Mouse (Mus musculus) cerebellum, adult 2 months (tissue): ENCODE data around the gene Ppp6r3. TPM values are rescaled to one million over a fixed set of nuclear protein-coding genes. Genes with fewer than 3 reads are reported as not detected.

Experiments
- DNase-seq, 2 experiments: peaks; one replicate each; pipeline ENCODE4 v3.0.0; 2021
- H3K27ac ChIP-seq: fragments of 200-500 bp; 2 replicates; pipeline ENCODE4 v1.5.1; 2012; ENCODE audit warnings: low read length, control low read depth, inconsistent platforms; ENCODE audit not compliant: insufficient read depth
- H3K27me3 ChIP-seq: fragments of 200-500 bp; 2 replicates; pipeline ENCODE4 v1.6.1; 2012; ENCODE audit warnings: inconsistent platforms, mild to moderate bottlenecking, low read length, moderate library complexity; ENCODE audit not compliant: control insufficient read depth, insufficient read depth
- H3K4me1 ChIP-seq: fragments of 200-500 bp; 2 replicates; pipeline ENCODE4 v1.6.1; 2011; ENCODE audit warnings: low read length; ENCODE audit not compliant: control insufficient read depth, insufficient read depth
- H3K4me3 ChIP-seq: fragments of 200-500 bp; replicated peaks from 2 replicates; pipeline ENCODE3; 2011; ENCODE audit warnings: mild to moderate bottlenecking, low read depth, low read length, control low read depth; ENCODE audit not compliant: insufficient read depth
- CTCF ChIP-seq: fragments of 200-500 bp; IDR thresholded peaks from 2 replicates; pipeline ENCODE4 v1.5.1; 2011; ENCODE audit warnings: low read depth, mild to moderate bottlenecking, control low read depth, low read length, moderate library complexity, borderline replicate concordance; ENCODE audit not compliant: insufficient read depth
- POLR2A ChIP-seq: fragments of 200-500 bp; IDR thresholded peaks from 2 replicates; pipeline ENCODE4 v1.6.1; 2011; ENCODE audit warnings: low read length, control low read depth, borderline replicate concordance; ENCODE audit not compliant: insufficient read depth
- WGBS: fragments of 180-500 bp; shearing (Covaris S2); methylation state at CpG from one replicate; pipeline ENCODE4 v1.1.7; 2018; 5-methylcytosine and 5-hydroxymethylcytosine counted together
- polyA plus RNA-seq: library from polyadenylated mRNA; depleted of rRNA; stranded (reverse); fragments of >200 nt; gene quantifications from 2 replicates; pipeline ENCODE4 v1.2.3, GENCODE M21; 2012

Gene Ppp6r3
- polyA plus RNA-seq, 1 experiment: 95.8 TPM

DNA sequence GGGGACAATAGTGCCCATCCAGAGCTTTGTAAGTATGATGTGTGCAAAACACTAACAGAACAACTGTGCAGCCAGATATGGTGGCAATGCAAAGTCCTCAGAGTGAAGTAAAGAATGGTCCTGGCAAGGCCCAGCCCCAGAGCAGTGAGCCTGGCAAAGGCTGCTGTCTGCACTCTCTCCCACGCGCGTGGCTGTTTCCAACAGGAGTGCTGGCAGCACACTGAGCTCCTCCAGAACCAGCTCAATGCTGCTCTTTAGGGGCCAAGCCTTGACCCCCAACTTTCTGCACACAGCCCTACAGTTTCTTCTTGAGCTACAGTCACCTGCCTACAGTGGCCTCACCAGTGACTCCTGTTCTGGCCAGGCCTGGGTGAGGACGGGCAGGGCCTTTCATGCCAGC, 117.8 kb downstream of the Ppp6r3 start:
- no peaks in the 10 kb centered on the region for H3K4me1 ChIP-seq
- H3K4me3 ChIP-seq: no peak overlapping the region
- no peak for DNase-seq
- no peaks in the 10 kb centered on the region for H3K27me3 ChIP-seq
- no peak overlapping the region for H3K27ac ChIP-seq
- WGBS: 79% methylated on average over 4 of the region's 4 CpGs
- TF ChIP-seq CTCF (no peak), POLR2A (no peak)

DNA sequence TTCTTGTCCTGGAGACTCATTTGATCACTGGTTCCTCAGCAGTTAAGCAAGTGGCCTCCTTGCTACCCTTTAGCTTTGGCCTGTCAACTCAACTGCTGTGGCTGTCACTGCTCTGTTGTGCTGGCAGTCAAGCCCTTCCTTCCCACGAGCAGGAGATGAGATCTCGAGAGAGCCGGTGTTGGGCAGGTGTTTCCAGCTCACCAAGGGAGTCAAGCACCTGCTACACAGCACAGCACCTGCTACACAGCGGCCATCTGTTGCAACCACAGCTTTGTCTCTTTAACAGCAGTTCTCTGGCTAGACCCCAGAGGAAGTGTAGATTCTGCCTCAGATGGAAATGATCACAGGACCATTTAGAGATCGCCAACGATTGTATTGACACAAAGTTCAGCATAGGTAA, 123.9 kb downstream of the Ppp6r3 start:
- WGBS: 25% methylated on average over 6 of the region's 6 CpGs

DNA sequence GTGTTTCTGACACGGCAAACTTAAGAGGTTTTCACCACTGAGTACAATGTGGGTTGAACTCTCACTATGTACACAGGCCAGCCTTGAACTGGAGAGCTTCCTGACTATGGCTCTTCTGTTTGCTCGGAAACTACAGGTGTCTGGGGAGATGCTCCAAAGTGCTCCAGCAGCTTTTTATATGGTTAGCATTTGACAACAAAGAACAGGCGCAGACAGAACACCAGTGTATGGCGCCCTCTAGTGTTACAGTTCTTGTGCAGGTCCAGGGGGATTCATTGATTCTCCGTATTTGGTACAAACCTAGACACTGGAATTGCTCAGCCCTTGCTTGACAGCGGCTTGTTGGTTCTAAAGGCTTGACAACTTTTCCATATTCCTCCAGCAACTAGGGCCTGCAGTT, 124.4 kb downstream of the Ppp6r3 start:
- peak; percentile 55 to 56 for DNase-seq
- H3K4me3 ChIP-seq: no peak overlapping the region
- 17% methylated on average over 6 of the region's 6 CpGs for WGBS
- no peak overlapping the region for H3K27ac ChIP-seq
- H3K27me3 ChIP-seq: no peaks in the 10 kb centered on the region
- H3K4me1 ChIP-seq: no peaks in the 10 kb centered on the region
- TF ChIP-seq POLR2A (no peak), CTCF (peak; percentile 66; the same call in 1 of the 2 replicates)

More for the DNA sequence above, 123.9 kb downstream of the Ppp6r3 start:
- no peaks in the 10 kb centered on the region for H3K4me1 ChIP-seq
- no peaks in the 10 kb centered on the region for H3K27me3 ChIP-seq
- no peak overlapping the region for H3K4me3 ChIP-seq
- TF ChIP-seq CTCF (no peak), POLR2A (no peak)
- no peak for DNase-seq
- no peak overlapping the region for H3K27ac ChIP-seq

DNA sequence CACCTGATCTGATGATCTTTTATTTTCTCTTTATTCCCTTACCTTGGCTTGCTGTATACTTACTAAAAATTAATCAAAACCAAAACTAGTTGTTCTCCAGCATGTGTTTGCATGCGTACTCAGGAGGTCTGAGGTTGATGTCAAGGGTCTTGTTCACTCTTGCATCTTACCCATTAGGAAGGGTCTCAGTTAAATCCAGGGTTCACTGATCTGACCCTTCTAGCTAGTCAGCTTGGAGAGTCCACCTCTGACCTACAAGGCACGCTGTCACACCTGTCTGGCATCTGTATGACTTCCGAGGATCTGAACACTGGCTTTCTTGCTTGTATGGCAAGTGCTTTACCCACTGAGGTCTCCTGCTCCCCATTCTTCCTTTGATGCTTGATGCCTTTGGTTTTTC, 124.8 kb downstream of the Ppp6r3 start:
- no peak overlapping the region for H3K27ac ChIP-seq
- TF ChIP-seq POLR2A (no peak), CTCF (no peak)

DNA sequence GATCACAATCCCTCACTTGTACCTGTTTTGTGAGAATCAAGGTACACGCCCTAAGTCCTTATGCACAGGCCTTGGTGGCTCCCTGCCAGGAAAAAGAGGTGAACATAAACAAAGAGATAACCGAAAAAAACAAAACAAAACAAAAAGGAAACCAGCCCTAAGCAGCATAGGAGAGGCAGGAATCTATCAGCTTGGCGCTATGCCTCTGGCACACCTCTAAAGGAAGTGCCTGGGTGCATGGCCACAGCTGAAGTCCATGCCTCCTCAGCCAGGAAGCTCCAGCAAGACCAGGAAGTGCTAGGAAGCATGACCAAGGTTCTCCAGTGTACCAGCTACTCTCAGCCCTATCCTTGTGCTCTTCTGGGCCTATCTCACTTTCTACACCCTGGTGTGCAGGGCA, 126.3 kb downstream of the Ppp6r3 start:
- Histone ChIP-seq H3K4me3 (no peak overlapping the region), H3K27me3 (no peaks in the 10 kb centered on the region), H3K4me1 (no peaks in the 10 kb centered on the region), H3K27ac (no peak overlapping the region)
- no peak for DNase-seq
- no peak for TF ChIP-seq POLR2A
- no peak for TF ChIP-seq CTCF
- WGBS: 68% methylated on average over 3 of the region's 3 CpGs

More for the DNA sequence above, 124.8 kb downstream of the Ppp6r3 start:
- H3K27me3 ChIP-seq: no peaks in the 10 kb centered on the region
- no peak overlapping the region for H3K4me3 ChIP-seq
- WGBS: 94% methylated on average over 3 of the region's 3 CpGs
- DNase-seq: no peak
- no peaks in the 10 kb centered on the region for H3K4me1 ChIP-seq

DNA sequence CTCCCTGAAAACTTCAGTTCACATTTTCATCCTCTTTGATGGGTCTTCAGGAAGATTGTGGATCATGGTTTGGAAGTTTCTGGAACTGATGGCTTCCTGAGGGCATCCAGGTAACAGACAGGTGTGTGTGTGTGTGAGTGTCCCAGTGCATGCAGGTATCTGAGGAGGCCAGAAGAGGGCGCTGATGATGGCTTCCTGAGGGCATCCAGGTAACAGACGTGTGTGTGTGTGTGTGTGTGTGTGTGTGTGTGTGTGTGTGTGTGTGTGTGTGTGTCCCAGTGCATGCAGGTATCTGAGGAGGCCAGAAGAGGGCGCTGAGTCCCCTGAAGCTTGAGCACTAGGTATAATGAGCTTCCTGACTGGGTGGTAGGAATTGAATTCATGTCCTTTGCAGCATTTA, 128.2 kb downstream of the Ppp6r3 start:
- no peak for DNase-seq
- TF ChIP-seq CTCF (no peak), POLR2A (no peak)
- Histone ChIP-seq H3K27ac (no peak overlapping the region), H3K4me3 (no peak overlapping the region), H3K27me3 (no peaks in the 10 kb centered on the region), H3K4me1 (no peaks in the 10 kb centered on the region)
- 62% methylated on average over 3 of the region's 3 CpGs for WGBS

DNA sequence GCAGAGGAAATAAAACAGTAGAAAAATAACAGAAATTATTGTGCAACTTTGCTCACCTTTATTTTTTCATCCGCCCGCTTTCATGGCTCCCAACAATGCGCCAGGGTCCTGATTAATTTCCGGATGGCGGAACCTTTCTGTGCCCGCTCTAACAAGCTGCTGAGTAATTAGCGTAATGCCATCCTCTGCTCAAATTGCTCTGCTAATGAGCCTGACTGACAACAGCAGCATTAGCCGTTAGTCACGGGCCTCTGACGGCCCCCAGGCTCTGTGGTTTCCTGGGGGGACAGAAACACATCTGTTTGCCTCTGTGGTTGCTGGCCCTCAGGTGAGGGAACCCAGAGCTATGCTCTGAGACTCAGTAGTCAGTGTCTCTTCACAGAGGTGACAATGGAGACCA, 134.5 kb downstream of the Ppp6r3 start:
- Histone ChIP-seq H3K4me1 (no peaks in the 10 kb centered on the region), H3K27ac (no peak overlapping the region), H3K4me3 (no peak overlapping the region), H3K27me3 (no peaks in the 10 kb centered on the region)
- 40% methylated on average over 10 of the region's 10 CpGs for WGBS
- TF ChIP-seq CTCF: no peak
- no peak for TF ChIP-seq POLR2A
- DNase-seq: no peak

DNA sequence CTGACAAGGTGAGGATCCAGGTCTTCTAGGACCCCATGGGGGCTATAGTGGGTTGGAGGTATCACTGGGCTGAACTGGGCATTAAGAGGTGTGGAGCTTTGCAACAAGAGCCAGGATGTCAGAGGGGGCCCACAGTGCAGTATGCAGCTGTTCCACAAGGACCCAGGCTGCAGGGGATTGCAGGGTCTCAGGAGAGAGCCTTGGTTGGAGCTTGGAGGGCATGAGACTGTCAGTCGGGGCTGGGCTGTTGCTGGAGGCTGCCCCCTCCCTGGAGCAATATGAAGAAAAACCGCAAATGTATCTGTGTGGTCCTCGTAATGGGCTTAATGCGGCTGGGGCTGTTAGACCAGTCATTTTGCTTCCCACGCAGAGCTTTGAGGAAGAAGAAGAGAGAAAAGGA, 134.9 kb downstream of the Ppp6r3 start:
- H3K27me3 ChIP-seq: no peaks in the 10 kb centered on the region
- no peak overlapping the region for H3K4me3 ChIP-seq
- no peak for TF ChIP-seq CTCF
- no peak for TF ChIP-seq POLR2A
- H3K27ac ChIP-seq: no peak overlapping the region
- no peaks in the 10 kb centered on the region for H3K4me1 ChIP-seq
- 58% methylated on average over 5 of the region's 5 CpGs for WGBS
- no peak for DNase-seq
